Mouse (Mus musculus): ENCODE measurements at regions not wholly inside any gene's neighbourhood (a gene's known extent, or its start where the extent isn't known, plus 50 kb on each side); places are given as distances from the start of the nearest gene placed in this dataset.

- WGBS = 78% methylated on average over 10 of the region's 10 CpGs
- Histone ChIP-seq H3K4me1 (ENCODE audit: control insufficient read depth, insufficient read depth, low read length) (no peaks in the 10 kb centered on the region; the same call in 1 of the 2 replicates), H3K36me3 (replicated peaks; ENCODE audit: control insufficient read depth, insufficient read depth, low read depth, low read length) (no peaks in the 10 kb centered on the region), H3K9ac (replicated peaks; ENCODE audit: low read length) (no peak overlapping the region), H3K4me2 (ENCODE audit: low read depth, low read length) (no peak overlapping the region), H3K27me3 (ENCODE audit: control insufficient read depth, insufficient read depth, low read length) (no peaks in the 10 kb centered on the region), H3K27ac (replicated peaks; ENCODE audit: low read depth, low read length) (no peak overlapping the region), H3K4me3 (ENCODE audit: low read depth, low read length) (no peak overlapping the region), H3K9me3 (replicated peaks; ENCODE audit: control insufficient read depth, low read length) (no peaks in the 10 kb centered on the region)
- ATAC-seq (replicated peaks; ENCODE audit: insufficient number of reproducible peaks, low FRiP score, low TSS enrichment, low read depth) = no peak
- no peak for DNase-seq (ENCODE audit: low spot score)
Measured at GRCm38 (mm10) chr2:51417908-51418690, 209.2 kb upstream of the Tas2r134 start.

DNA sequence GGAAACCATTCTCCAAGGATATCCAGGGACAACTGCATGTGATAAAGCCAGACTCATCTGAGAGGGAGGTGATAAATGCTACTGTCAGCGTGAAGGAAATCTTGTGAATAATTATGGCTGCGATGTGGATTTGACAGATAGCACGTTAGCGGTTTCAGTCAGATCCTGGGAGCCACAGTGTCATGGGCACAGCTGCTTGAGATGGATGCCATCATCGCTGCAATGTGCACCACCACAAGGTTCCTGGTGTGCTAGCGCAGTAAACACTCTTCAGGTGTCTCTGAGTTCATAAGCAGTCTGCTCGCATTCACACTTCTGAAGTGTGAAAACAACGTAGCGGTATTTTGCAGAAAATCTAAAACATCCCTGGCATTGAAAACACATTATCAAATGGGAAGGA is 238.9 kb upstream of the Tas2r134 start:
- Histone ChIP-seq H3K4me1 (ENCODE audit: control insufficient read depth, insufficient read depth, low read length) (no peaks in the 10 kb centered on the region), H3K27ac (replicated peaks; ENCODE audit: low read depth, low read length) (no peak overlapping the region), H3K4me3 (ENCODE audit: low read depth, low read length) (no peak overlapping the region), H3K36me3 (replicated peaks; ENCODE audit: control insufficient read depth, insufficient read depth, low read depth, low read length) (no peaks in the 10 kb centered on the region), H3K9me3 (replicated peaks; ENCODE audit: control insufficient read depth, low read length) (no peaks in the 10 kb centered on the region), H3K9ac (replicated peaks; ENCODE audit: low read length) (no peak overlapping the region), H3K27me3 (ENCODE audit: control insufficient read depth, insufficient read depth, low read length) (no peaks in the 10 kb centered on the region), H3K4me2 (ENCODE audit: low read depth, low read length) (no peak overlapping the region)
- ATAC-seq (replicated peaks; ENCODE audit: insufficient number of reproducible peaks, low FRiP score, low TSS enrichment, low read depth) (no peak), DNase-seq (ENCODE audit: low spot score) (no peak)
- WGBS = 94% methylated on average over 9 of the region's 9 CpGs

DNA sequence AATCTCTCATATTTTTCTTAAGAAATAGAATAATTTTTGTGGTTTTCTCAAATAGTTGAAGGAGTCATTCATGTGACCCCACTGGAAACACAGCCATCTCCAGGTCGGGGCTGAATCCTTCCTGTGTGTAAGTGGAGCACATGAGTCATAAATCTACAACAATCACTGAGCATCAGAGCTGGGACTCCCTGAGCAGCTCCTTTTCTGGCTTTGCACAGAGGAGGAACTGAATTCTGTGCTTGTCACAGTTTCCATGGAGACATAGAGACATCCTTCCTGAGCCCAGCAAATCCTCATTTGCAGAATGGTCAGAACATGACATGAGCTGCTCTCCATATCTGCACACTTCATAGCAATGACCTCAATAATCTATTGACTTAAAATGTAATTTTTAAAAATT is 238.2 kb upstream of the Rnd3 start:
- 69% methylated on average over 1 of the region's 1 CpGs for WGBS
- Histone ChIP-seq H3K4me3 (ENCODE audit: low read depth, low read length) (no peak overlapping the region), H3K9me3 (replicated peaks; ENCODE audit: control insufficient read depth, low read length) (no peaks in the 10 kb centered on the region), H3K27ac (replicated peaks; ENCODE audit: low read depth, low read length) (no peak overlapping the region), H3K4me2 (ENCODE audit: low read depth, low read length) (no peak overlapping the region), H3K9ac (replicated peaks; ENCODE audit: low read length) (no peak overlapping the region), H3K36me3 (replicated peaks; ENCODE audit: control insufficient read depth, insufficient read depth, low read depth, low read length) (no peaks in the 10 kb centered on the region), H3K27me3 (ENCODE audit: control insufficient read depth, insufficient read depth, low read length) (no peaks in the 10 kb centered on the region), H3K4me1 (ENCODE audit: control insufficient read depth, insufficient read depth, low read length) (no peaks in the 10 kb centered on the region)
- no peak for ATAC-seq (replicated peaks; ENCODE audit: insufficient number of reproducible peaks, low FRiP score, low TSS enrichment, low read depth)
- no peak for DNase-seq (ENCODE audit: low spot score)

DNA sequence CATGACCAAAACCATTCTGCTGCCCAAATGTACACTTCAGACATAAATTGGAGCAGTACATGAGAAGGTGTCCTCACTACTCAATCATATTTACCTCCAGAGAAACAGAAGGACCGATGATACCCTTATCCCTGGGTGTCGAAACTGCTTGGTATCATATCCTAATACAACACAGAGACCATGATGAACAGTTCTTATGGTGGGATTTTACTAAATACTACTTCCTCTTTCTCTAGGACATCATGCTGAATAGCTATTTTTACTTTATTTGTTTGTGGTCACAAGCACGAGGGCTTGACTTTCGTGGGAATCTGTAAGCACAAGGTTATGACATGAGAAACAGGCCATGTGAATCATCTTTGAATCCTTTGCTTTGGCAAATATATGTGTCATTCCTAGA is 227.7 kb upstream of the Rnd3 start:
- no peak overlapping the region for H3K4me2 ChIP-seq (ENCODE audit: low read depth, low read length)
- H3K9ac ChIP-seq (replicated peaks; ENCODE audit: low read length) = no peak overlapping the region
- H3K9me3 ChIP-seq (replicated peaks; ENCODE audit: control insufficient read depth, low read length) = no peaks in the 10 kb centered on the region
- H3K4me3 ChIP-seq (ENCODE audit: low read depth, low read length) = no peak overlapping the region
- no peaks in the 10 kb centered on the region for H3K4me1 ChIP-seq (ENCODE audit: control insufficient read depth, insufficient read depth, low read length)
- ATAC-seq (replicated peaks; ENCODE audit: insufficient number of reproducible peaks, low FRiP score, low TSS enrichment, low read depth) (no peak), DNase-seq (ENCODE audit: low spot score) (no peak)
- H3K27ac ChIP-seq (replicated peaks; ENCODE audit: low read depth, low read length) = no peak overlapping the region
- WGBS = 88% methylated on average over 4 of the region's 4 CpGs
- H3K27me3 ChIP-seq (ENCODE audit: control insufficient read depth, insufficient read depth, low read length) = no peaks in the 10 kb centered on the region
- H3K36me3 ChIP-seq (replicated peaks; ENCODE audit: control insufficient read depth, insufficient read depth, low read depth, low read length) = no peaks in the 10 kb centered on the region

GRCm38 (mm10) chr2:51374636-51375035 is 225.7 kb upstream of the Rnd3 start:
- Histone ChIP-seq H3K27ac (replicated peaks; ENCODE audit: low read depth, low read length) (no peak overlapping the region), H3K36me3 (replicated peaks; ENCODE audit: control insufficient read depth, insufficient read depth, low read depth, low read length) (no peaks in the 10 kb centered on the region), H3K9me3 (replicated peaks; ENCODE audit: control insufficient read depth, low read length) (no peaks in the 10 kb centered on the region), H3K27me3 (ENCODE audit: control insufficient read depth, insufficient read depth, low read length) (no peaks in the 10 kb centered on the region), H3K4me3 (ENCODE audit: low read depth, low read length) (no peak overlapping the region), H3K4me1 (ENCODE audit: control insufficient read depth, insufficient read depth, low read length) (no peaks in the 10 kb centered on the region), H3K4me2 (ENCODE audit: low read depth, low read length) (no peak overlapping the region), H3K9ac (replicated peaks; ENCODE audit: low read length) (no peak overlapping the region)
- DNase-seq (ENCODE audit: low spot score) = no peak
- WGBS = 89% methylated on average over 6 of the region's 6 CpGs
- ATAC-seq (replicated peaks; ENCODE audit: insufficient number of reproducible peaks, low FRiP score, low TSS enrichment, low read depth) = no peak

- DNase-seq (ENCODE audit: low spot score) = no peak
- Histone ChIP-seq H3K9ac (replicated peaks; ENCODE audit: low read length) (no peak overlapping the region), H3K27me3 (ENCODE audit: control insufficient read depth, insufficient read depth, low read length) (no peaks in the 10 kb centered on the region), H3K27ac (replicated peaks; ENCODE audit: low read depth, low read length) (no peak overlapping the region), H3K36me3 (replicated peaks; ENCODE audit: control insufficient read depth, insufficient read depth, low read depth, low read length) (no peaks in the 10 kb centered on the region), H3K9me3 (replicated peaks; ENCODE audit: control insufficient read depth, low read length) (no peaks in the 10 kb centered on the region), H3K4me3 (ENCODE audit: low read depth, low read length) (no peak overlapping the region), H3K4me2 (ENCODE audit: low read depth, low read length) (no peak overlapping the region), H3K4me1 (ENCODE audit: control insufficient read depth, insufficient read depth, low read length) (no peaks in the 10 kb centered on the region)
- ATAC-seq (replicated peaks; ENCODE audit: insufficient number of reproducible peaks, low FRiP score, low TSS enrichment, low read depth) = no peak
- 81% methylated on average over 3 of the region's 3 CpGs for WGBS
Measured at GRCm38 (mm10) chr2:51372771-51373170, 223.9 kb upstream of the Rnd3 start.

DNA sequence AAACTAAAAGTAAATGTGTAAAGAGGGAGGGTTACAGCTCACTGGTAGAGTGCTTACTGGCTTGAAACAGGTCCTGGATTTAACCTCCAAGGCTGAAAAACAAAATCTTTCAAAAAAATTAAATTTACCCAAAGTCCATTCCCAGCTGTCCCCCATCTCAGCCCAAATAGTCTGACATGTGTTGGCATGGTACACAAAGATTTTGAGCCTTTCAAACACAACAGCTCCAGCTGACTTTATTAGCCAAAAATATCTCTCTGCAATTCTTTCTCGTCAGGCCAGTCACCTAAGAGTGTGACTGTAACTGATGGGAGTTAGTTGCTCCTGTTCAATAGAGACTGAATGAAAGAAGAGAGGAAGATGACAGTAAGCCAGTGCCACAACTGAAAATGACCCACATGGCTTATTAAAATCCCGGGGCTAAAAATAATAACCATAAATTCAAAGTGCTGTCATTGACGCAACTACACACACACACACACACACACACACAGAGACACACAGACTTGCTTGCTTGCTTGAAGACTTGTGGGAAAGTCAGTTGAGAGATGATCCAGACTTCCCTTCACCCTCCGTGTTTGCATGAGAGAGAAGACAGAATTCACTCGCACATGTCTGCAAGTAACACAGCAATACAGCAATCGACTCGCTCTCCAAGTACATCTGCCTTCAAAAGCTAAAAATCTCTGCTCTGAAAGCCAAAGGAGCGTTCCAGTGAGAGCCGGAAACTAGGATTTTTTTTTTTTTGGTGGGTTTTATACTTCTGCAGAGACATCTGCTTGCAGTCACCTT is 214.1 kb upstream of the Rnd3 start:
- H3K4me1 ChIP-seq (ENCODE audit: control insufficient read depth, insufficient read depth, low read length) = no peaks in the 10 kb centered on the region
- ATAC-seq (replicated peaks; ENCODE audit: insufficient number of reproducible peaks, low FRiP score, low TSS enrichment, low read depth) (no peak), DNase-seq (ENCODE audit: low spot score) (no peak)
- H3K4me2 ChIP-seq (ENCODE audit: low read depth, low read length) = no peak overlapping the region
- no peaks in the 10 kb centered on the region for H3K27me3 ChIP-seq (ENCODE audit: control insufficient read depth, insufficient read depth, low read length)
- no peak overlapping the region for H3K4me3 ChIP-seq (ENCODE audit: low read depth, low read length)
- no peak overlapping the region for H3K27ac ChIP-seq (replicated peaks; ENCODE audit: low read depth, low read length)
- H3K9me3 ChIP-seq (replicated peaks; ENCODE audit: control insufficient read depth, low read length) = no peaks in the 10 kb centered on the region
- no peak overlapping the region for H3K9ac ChIP-seq (replicated peaks; ENCODE audit: low read length)
- no peaks in the 10 kb centered on the region for H3K36me3 ChIP-seq (replicated peaks; ENCODE audit: control insufficient read depth, insufficient read depth, low read depth, low read length)
- WGBS = 83% methylated on average over 9 of the region's 9 CpGs

- no peak for ATAC-seq (replicated peaks; ENCODE audit: insufficient number of reproducible peaks, low FRiP score, low TSS enrichment, low read depth)
Measured at GRCm38 (mm10) chr2:51355281-51355680, 206.4 kb upstream of the Rnd3 start.

More at GRCm38 (mm10) chr2:51355281-51355680, 206.4 kb upstream of the Rnd3 start:
- Histone ChIP-seq H3K9ac (replicated peaks; ENCODE audit: low read length) (no peak overlapping the region), H3K36me3 (replicated peaks; ENCODE audit: control insufficient read depth, insufficient read depth, low read depth, low read length) (no peaks in the 10 kb centered on the region), H3K4me2 (ENCODE audit: low read depth, low read length) (no peak overlapping the region), H3K4me3 (ENCODE audit: low read depth, low read length) (no peak overlapping the region), H3K27me3 (ENCODE audit: control insufficient read depth, insufficient read depth, low read length) (no peaks in the 10 kb centered on the region), H3K9me3 (replicated peaks; ENCODE audit: control insufficient read depth, low read length) (no peaks in the 10 kb centered on the region), H3K27ac (replicated peaks; ENCODE audit: low read depth, low read length) (0 out of 2 replicates have a peak overlapping the region, but pooled peaks have one; percentile 20), H3K4me1 (ENCODE audit: control insufficient read depth, insufficient read depth, low read length) (no peaks in the 10 kb centered on the region)
- 36% methylated on average over 7 of the region's 7 CpGs for WGBS
- DNase-seq (ENCODE audit: low spot score) = peak; percentile 55

Measured in embryonic facial prominence, embryonic 11.5 days (tissue).